Mouse (Mus musculus): ENCODE results near the gene Fgfr1op. TPM values are rescaled to one million over a fixed set of nuclear protein-coding genes. Genes with fewer than 3 reads are reported as not detected.
"Not testable (repeated sequence)": the region's sequence is repeated elsewhere in the genome, so short reads cannot be mapped to it uniquely, and the experiment has no call there.

The Fgfr1op gene
- polyA plus RNA-seq, 1 experiment from 2014 or later = 45.9 TPM

- not testable (repeated sequence) for H3K4me1 ChIP-seq (replicated peaks; ENCODE audit: control insufficient read depth, insufficient read depth, low read length); H3K27ac ChIP-seq (ENCODE audit: low read depth, low read length); ATAC-seq (ENCODE audit: low FRiP score); H3K4me3 ChIP-seq (ENCODE audit: low read depth, low read length); H3K27me3 ChIP-seq (ENCODE audit: control insufficient read depth, insufficient read depth, low read length); H3K9me3 ChIP-seq (ENCODE audit: control insufficient read depth, low read length); H3K9ac ChIP-seq (ENCODE audit: low read depth, low read length); H3K4me2 ChIP-seq (replicated peaks; ENCODE audit: low read depth, low read length); DNase-seq (ENCODE audit: low spot score); H3K36me3 ChIP-seq (ENCODE audit: control insufficient read depth, insufficient read depth, low read length)
- 44% methylated on average over 3 of the region's 3 CpGs for WGBS
These were observed 4.3 kb upstream of the Fgfr1op start for GRCm38 (mm10) chr17:8160969-8161368.

GRCm38 (mm10) chr17:8165608-8165945, 276 bp downstream of the Fgfr1op start:
- WGBS = under 1% methylated on average over 34 of the region's 42 CpGs
- H3K9me3 ChIP-seq (ENCODE audit: control insufficient read depth, low read length); H3K4me1 ChIP-seq (replicated peaks; ENCODE audit: control insufficient read depth, insufficient read depth, low read length); H3K27ac ChIP-seq (ENCODE audit: low read depth, low read length); H3K27me3 ChIP-seq (ENCODE audit: control insufficient read depth, insufficient read depth, low read length); H3K36me3 ChIP-seq (ENCODE audit: control insufficient read depth, insufficient read depth, low read length); ATAC-seq (ENCODE audit: low FRiP score): not testable (repeated sequence)
- H3K4me2 ChIP-seq (replicated peaks; ENCODE audit: low read depth, low read length) = peak overlapping the region; percentile 19; the same call in 1 of the 2 replicates
- H3K4me3 ChIP-seq (ENCODE audit: low read depth, low read length) = peak overlapping the region; percentile 45
- DNase-seq (ENCODE audit: low spot score) = peak; percentile 12
- peak overlapping the region; percentile 44; the same call in 1 of the 2 replicates for H3K9ac ChIP-seq (ENCODE audit: low read depth, low read length)

- peak overlapping the region; percentile 19; the same call in 1 of the 2 replicates for H3K4me2 ChIP-seq (replicated peaks; ENCODE audit: low read depth, low read length)
- not testable (repeated sequence) for ATAC-seq (ENCODE audit: low FRiP score); H3K27me3 ChIP-seq (ENCODE audit: control insufficient read depth, insufficient read depth, low read length); DNase-seq (ENCODE audit: low spot score); H3K4me1 ChIP-seq (replicated peaks; ENCODE audit: control insufficient read depth, insufficient read depth, low read length); H3K36me3 ChIP-seq (ENCODE audit: control insufficient read depth, insufficient read depth, low read length); H3K9me3 ChIP-seq (ENCODE audit: control insufficient read depth, low read length); H3K27ac ChIP-seq (ENCODE audit: low read depth, low read length); H3K9ac ChIP-seq (ENCODE audit: low read depth, low read length)
- H3K4me3 ChIP-seq (ENCODE audit: low read depth, low read length) = peak overlapping the region; percentile 45
- WGBS = under 1% methylated on average over 11 of the region's 11 CpGs
These were observed 676 bp downstream of the Fgfr1op start for GRCm38 (mm10) chr17:8165977-8166376.

GRCm38 (mm10) chr17:8166454-8166853, 1.2 kb downstream of the Fgfr1op start:
- H3K4me3 ChIP-seq (ENCODE audit: low read depth, low read length) = peak overlapping the region; percentile 45; the same call in 1 of the 2 replicates
- not testable (repeated sequence) for H3K36me3 ChIP-seq (ENCODE audit: control insufficient read depth, insufficient read depth, low read length); H3K9me3 ChIP-seq (ENCODE audit: control insufficient read depth, low read length); H3K27me3 ChIP-seq (ENCODE audit: control insufficient read depth, insufficient read depth, low read length); ATAC-seq (ENCODE audit: low FRiP score); DNase-seq (ENCODE audit: low spot score); H3K9ac ChIP-seq (ENCODE audit: low read depth, low read length); H3K4me1 ChIP-seq (replicated peaks; ENCODE audit: control insufficient read depth, insufficient read depth, low read length); H3K27ac ChIP-seq (ENCODE audit: low read depth, low read length); H3K4me2 ChIP-seq (replicated peaks; ENCODE audit: low read depth, low read length)
- 0% methylated on average over 1 of the region's 3 CpGs for WGBS

GRCm38 (mm10) chr17:8167436-8167835, 2.1 kb downstream of the Fgfr1op start:
- DNase-seq (ENCODE audit: low spot score); H3K4me3 ChIP-seq (ENCODE audit: low read depth, low read length); H3K4me1 ChIP-seq (replicated peaks; ENCODE audit: control insufficient read depth, insufficient read depth, low read length); H3K9me3 ChIP-seq (ENCODE audit: control insufficient read depth, low read length); H3K27ac ChIP-seq (ENCODE audit: low read depth, low read length); H3K27me3 ChIP-seq (ENCODE audit: control insufficient read depth, insufficient read depth, low read length); ATAC-seq (ENCODE audit: low FRiP score); H3K9ac ChIP-seq (ENCODE audit: low read depth, low read length); H3K4me2 ChIP-seq (replicated peaks; ENCODE audit: low read depth, low read length); H3K36me3 ChIP-seq (ENCODE audit: control insufficient read depth, insufficient read depth, low read length): not testable (repeated sequence)
- WGBS = 95% methylated on average over 5 of the region's 8 CpGs

GRCm38 (mm10) chr17:8170331-8170730, 5.0 kb downstream of the Fgfr1op start:
- ATAC-seq (ENCODE audit: low FRiP score) (no peak), DNase-seq (ENCODE audit: low spot score) (no peak)
- H3K27me3 ChIP-seq (ENCODE audit: control insufficient read depth, insufficient read depth, low read length) = no peaks in the 10 kb centered on the region
- no peak overlapping the region for H3K27ac ChIP-seq (ENCODE audit: low read depth, low read length)
- no peaks in the 10 kb centered on the region for H3K9me3 ChIP-seq (ENCODE audit: control insufficient read depth, low read length)
- H3K4me3 ChIP-seq (ENCODE audit: low read depth, low read length) = no peak overlapping the region
- no peaks in the 10 kb centered on the region for H3K4me1 ChIP-seq (replicated peaks; ENCODE audit: control insufficient read depth, insufficient read depth, low read length)
- no peak overlapping the region for H3K4me2 ChIP-seq (replicated peaks; ENCODE audit: low read depth, low read length)
- peaks cover 3% of the 10 kb centered on the region; the same call in 1 of the 2 replicates for H3K36me3 ChIP-seq (ENCODE audit: control insufficient read depth, insufficient read depth, low read length)
- 87% methylated on average over 7 of the region's 7 CpGs for WGBS
- H3K9ac ChIP-seq (ENCODE audit: low read depth, low read length) = no peak overlapping the region

GRCm38 (mm10) chr17:8171081-8171480, 5.8 kb downstream of the Fgfr1op start:
- Histone ChIP-seq H3K27me3 (ENCODE audit: control insufficient read depth, insufficient read depth, low read length) (no peaks in the 10 kb centered on the region), H3K9me3 (ENCODE audit: control insufficient read depth, low read length) (no peaks in the 10 kb centered on the region), H3K4me1 (replicated peaks; ENCODE audit: control insufficient read depth, insufficient read depth, low read length) (no peaks in the 10 kb centered on the region), H3K36me3 (ENCODE audit: control insufficient read depth, insufficient read depth, low read length) (peaks cover 3% of the 10 kb centered on the region; the same call in 1 of the 2 replicates), H3K9ac (ENCODE audit: low read depth, low read length) (no peak overlapping the region), H3K27ac (ENCODE audit: low read depth, low read length) (no peak overlapping the region), H3K4me2 (replicated peaks; ENCODE audit: low read depth, low read length) (no peak overlapping the region), H3K4me3 (ENCODE audit: low read depth, low read length) (no peak overlapping the region)
- ATAC-seq (ENCODE audit: low FRiP score) (no peak), DNase-seq (ENCODE audit: low spot score) (no peak)
- WGBS = 75% methylated on average over 4 of the region's 4 CpGs

- ATAC-seq (ENCODE audit: low FRiP score) (no peak), DNase-seq (ENCODE audit: low spot score) (no peak)
- 73% methylated on average over 5 of the region's 5 CpGs for WGBS
- peaks cover 5% of the 10 kb centered on the region; the same call in 1 of the 2 replicates for H3K36me3 ChIP-seq (ENCODE audit: control insufficient read depth, insufficient read depth, low read length)
- no peak overlapping the region for H3K27ac ChIP-seq (ENCODE audit: low read depth, low read length)
- H3K9me3 ChIP-seq (ENCODE audit: control insufficient read depth, low read length) = no peaks in the 10 kb centered on the region
- H3K4me2 ChIP-seq (replicated peaks; ENCODE audit: low read depth, low read length) = no peak overlapping the region
- no peaks in the 10 kb centered on the region for H3K4me1 ChIP-seq (replicated peaks; ENCODE audit: control insufficient read depth, insufficient read depth, low read length)
- H3K9ac ChIP-seq (ENCODE audit: low read depth, low read length) = no peak overlapping the region
- H3K27me3 ChIP-seq (ENCODE audit: control insufficient read depth, insufficient read depth, low read length) = no peaks in the 10 kb centered on the region
- H3K4me3 ChIP-seq (ENCODE audit: low read depth, low read length) = no peak overlapping the region
These were observed 11.8 kb downstream of the Fgfr1op start for GRCm38 (mm10) chr17:8177090-8177489.

- H3K9me3 ChIP-seq (ENCODE audit: control insufficient read depth, low read length) = no peaks in the 10 kb centered on the region
- no peak overlapping the region for H3K4me2 ChIP-seq (replicated peaks; ENCODE audit: low read depth, low read length)
- no peaks in the 10 kb centered on the region for H3K27me3 ChIP-seq (ENCODE audit: control insufficient read depth, insufficient read depth, low read length)
- H3K27ac ChIP-seq (ENCODE audit: low read depth, low read length) = no peak overlapping the region
- ATAC-seq (ENCODE audit: low FRiP score) (no peak), DNase-seq (ENCODE audit: low spot score) (no peak)
- no peaks in the 10 kb centered on the region for H3K4me1 ChIP-seq (replicated peaks; ENCODE audit: control insufficient read depth, insufficient read depth, low read length)
- no peak overlapping the region for H3K4me3 ChIP-seq (ENCODE audit: low read depth, low read length)
- H3K9ac ChIP-seq (ENCODE audit: low read depth, low read length) = no peak overlapping the region
- peaks cover 15% of the 10 kb centered on the region; the same call in 1 of the 2 replicates for H3K36me3 ChIP-seq (ENCODE audit: control insufficient read depth, insufficient read depth, low read length)
- WGBS = 90% methylated on average over 5 of the region's 5 CpGs
These were observed 18.5 kb downstream of the Fgfr1op start for GRCm38 (mm10) chr17:8183815-8184214.
